Mouse (Mus musculus): ENCODE measurements around the gene Dpm3.

DNA sequence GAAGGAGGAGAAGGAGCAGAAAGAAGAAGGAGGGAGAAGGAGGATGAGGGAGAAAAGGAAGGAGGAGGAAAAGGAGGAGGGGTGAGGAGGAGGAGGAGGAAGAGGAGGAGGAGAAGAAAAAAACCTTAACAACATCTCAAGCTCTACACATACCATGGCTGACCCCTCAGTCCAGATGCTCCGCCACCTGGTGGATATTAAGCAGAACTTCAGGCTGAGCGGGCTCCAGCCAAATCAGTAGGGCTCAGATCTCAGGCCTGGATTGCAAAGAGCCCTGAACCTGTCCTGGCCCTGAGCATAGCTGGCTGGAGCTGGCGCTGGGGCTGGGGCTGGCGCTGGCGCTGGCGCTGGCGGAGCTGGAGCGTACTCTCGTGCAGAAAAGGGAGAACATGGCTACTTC lies 48.9 kb downstream of the Dpm3 start:
- TF ChIP-seq FOSL1 (IDR thresholded peaks at IDR 0.05; ENCODE audit: insufficient read depth, low read length, poor library complexity, severe bottlenecking) (no peak), CTCF (IDR thresholded peaks at IDR 0.05; ENCODE audit: control insufficient read depth, insufficient read depth, insufficient read length) (peak; percentile 60)
